Mouse (Mus musculus) MEL (cell line): ENCODE measurements around the gene Sohlh2. TPM values are rescaled to one million over a fixed set of nuclear protein-coding genes. Genes with fewer than 3 reads are reported as not detected.

Experiments used
- DNase-seq: peaks from one replicate; pipeline ENCODE4 v3.0.0; 2011; ENCODE audit warnings: low read depth, low spot score
- H3K27ac ChIP-seq: 2 replicates; pipeline ENCODE4 v1.5.1; 2012; ENCODE audit warnings: low read depth, mild to moderate bottlenecking, control low read depth, low read length, moderate library complexity; ENCODE audit not compliant: control insufficient read depth
- H3K27me3 ChIP-seq, 2 experiments: fragments of 150-350 bp in 1 of 2; sonication (generic) in 1 of 2; 2 replicates each; pipeline ENCODE4 v1.6.1; 2012; ENCODE audit warnings: low read length in 2 of 2, mild to moderate bottlenecking in 2 of 2, improper control_type of control experiment in 1 of 2, moderate library complexity in 1 of 2; ENCODE audit not compliant: insufficient read depth in 2 of 2, control insufficient read depth in 1 of 2
- H3K36me3 ChIP-seq, 2 experiments: 2 replicates each; pipeline ENCODE4 v1.6.1; 2012 to 2014; ENCODE audit warnings: low read length in 2 of 2, improper control_type of control experiment in 1 of 2, inconsistent platforms in 1 of 2, mild to moderate bottlenecking in 1 of 2; ENCODE audit not compliant: insufficient read depth in 2 of 2, control insufficient read depth in 1 of 2
- H3K4me1 ChIP-seq, 2 experiments: fragments of 150-350 bp in 1 of 2; sonication (generic) in 1 of 2; 2 replicates each; pipeline ENCODE4 v1.6.1; 2012; ENCODE audit warnings: low read length in 2 of 2, improper control_type of control experiment in 1 of 2, mild to moderate bottlenecking in 1 of 2; ENCODE audit not compliant: insufficient read depth in 2 of 2, control insufficient read depth in 1 of 2
- H3K4me3 ChIP-seq, 2 experiments: fragments of 150-350 bp in 1 of 2; sonication (generic) in 1 of 2; 2 replicates each; pipeline ENCODE4 v1.5.1; 2012; ENCODE audit warnings: low read depth in 2 of 2, low read length in 2 of 2, mild to moderate bottlenecking in 2 of 2, moderate library complexity in 2 of 2, control low read depth in 1 of 2, improper control_type of control experiment in 1 of 2; ENCODE audit not compliant: control insufficient read depth in 1 of 2, insufficient read depth in 1 of 2
- H3K79me2 ChIP-seq: 2 replicates; pipeline ENCODE4 v1.6.1; 2012; ENCODE audit warnings: mild to moderate bottlenecking, low read length, moderate library complexity; ENCODE audit not compliant: control insufficient read depth, poor library complexity, insufficient read depth
- H3K9ac ChIP-seq: 2 replicates; pipeline ENCODE4 v1.6.1; 2012; ENCODE audit warnings: low read depth, mild to moderate bottlenecking, control low read depth, low read length, moderate library complexity; ENCODE audit not compliant: control insufficient read depth, poor library complexity, severe bottlenecking
- H3K9me3 ChIP-seq: fragments of 150-350 bp; sonication (generic); replicated peaks from 2 replicates; pipeline ENCODE4 v1.6.1; 2012; ENCODE audit warnings: mild to moderate bottlenecking, low read length, improper control_type of control experiment, moderate library complexity; ENCODE audit not compliant: insufficient read depth
- E2F4 ChIP-seq: IDR thresholded peaks from 2 replicates; pipeline ENCODE4 v1.6.1; 2011; ENCODE audit warnings: low read depth, low read length, improper control_type of control experiment, borderline replicate concordance
- GABPA ChIP-seq: IDR thresholded peaks from 2 replicates; pipeline ENCODE4 v1.6.1; 2012; ENCODE audit warnings: low read depth, mild to moderate bottlenecking, inconsistent platforms, low read length, improper control_type of control experiment, moderate library complexity
- GATA1 ChIP-seq: IDR thresholded peaks from 2 replicates; pipeline ENCODE4 v1.6.1; 2011; ENCODE audit warnings: low read depth, low read length, improper control_type of control experiment
- KAT2A ChIP-seq: conservative IDR thresholded peaks from 2 replicates; pipeline ENCODE4 v1.6.1; 2012; ENCODE audit warnings: low read depth, low read length, improper control_type of control experiment, inconsistent platforms
- MAX ChIP-seq: IDR thresholded peaks from 2 replicates; pipeline ENCODE4 v1.6.1; 2011; ENCODE audit warnings: low read length, improper control_type of control experiment
- MAZ ChIP-seq: IDR thresholded peaks from 2 replicates; pipeline ENCODE4 v1.6.1; 2012; ENCODE audit warnings: low read depth, mild to moderate bottlenecking, inconsistent platforms, low read length, improper control_type of control experiment
- MEF2A ChIP-seq: IDR thresholded peaks from 2 replicates; pipeline ENCODE4 v1.6.1; 2014; ENCODE audit warnings: low read depth, mild to moderate bottlenecking, inconsistent platforms, low read length, improper control_type of control experiment; ENCODE audit not compliant: poor library complexity, insufficient replicate concordance, severe bottlenecking; ENCODE audit errors: extremely low read depth
- MYB ChIP-seq: IDR thresholded peaks from 2 replicates; pipeline ENCODE4 v1.6.1; 2011; ENCODE audit warnings: mild to moderate bottlenecking, low read depth, low read length, improper control_type of control experiment
- MYC ChIP-seq: IDR thresholded peaks from 2 replicates; pipeline ENCODE4 v1.6.1; 2011; ENCODE audit warnings: low read depth, mild to moderate bottlenecking, low read length, improper control_type of control experiment, moderate library complexity
- POLR2AphosphoS5 ChIP-seq: IDR thresholded peaks from 2 replicates; pipeline ENCODE4 v1.6.1; 2012; ENCODE audit warnings: low read depth, borderline replicate concordance, mild to moderate bottlenecking, inconsistent platforms, low read length, moderate library complexity, mixed read lengths
- RAD21 ChIP-seq: IDR thresholded peaks from 2 replicates; pipeline ENCODE4 v1.6.1; 2011; ENCODE audit warnings: mild to moderate bottlenecking, low read depth, low read length, improper control_type of control experiment
- RCOR1 ChIP-seq: IDR thresholded peaks from 2 replicates; pipeline ENCODE4 v1.6.1; 2012; ENCODE audit warnings: low read depth, mild to moderate bottlenecking, inconsistent platforms, low read length, improper control_type of control experiment
- SIN3A ChIP-seq: IDR thresholded peaks from 2 replicates; pipeline ENCODE4 v1.6.1; 2012; ENCODE audit warnings: low read length, improper control_type of control experiment, inconsistent platforms
- SMC3 ChIP-seq: IDR thresholded peaks from 2 replicates; pipeline ENCODE4 v1.6.1; 2011; ENCODE audit warnings: low read depth, low read length, improper control_type of control experiment
- TCF12 ChIP-seq: IDR thresholded peaks from 2 replicates; pipeline ENCODE4 v1.6.1; 2014; ENCODE audit warnings: low read depth, mild to moderate bottlenecking, inconsistent platforms, low read length, improper control_type of control experiment, moderate library complexity
- USF1 ChIP-seq: IDR thresholded peaks from 2 replicates; pipeline ENCODE4 v1.6.1; 2014; ENCODE audit warnings: low read depth, mild to moderate bottlenecking, inconsistent platforms, low read length, improper control_type of control experiment, moderate library complexity
- ZC3H11A ChIP-seq: IDR thresholded peaks from 2 replicates; pipeline ENCODE4 v1.6.1; 2012; ENCODE audit warnings: low read depth, mild to moderate bottlenecking, inconsistent platforms, low read length, improper control_type of control experiment
- ZMIZ1 ChIP-seq: IDR thresholded peaks from 2 replicates; pipeline ENCODE4 v1.6.1; 2012; ENCODE audit warnings: low read depth, mild to moderate bottlenecking, inconsistent platforms, low read length, improper control_type of control experiment, moderate library complexity
- polyA plus RNA-seq, 2 experiments: library from polyadenylated mRNA; stranded (reverse) in 1 of 2; unstranded in 1 of 2; fragments of >175 nt in 1 of 2; fragments of >200 nt in 1 of 2; gene quantifications; 2 replicates each; pipeline versions ENCODE4 v1.2.1 to v1.2.4; 2012; ENCODE audit warnings: low replicate concordance in 2 of 2, low read depth in 1 of 2; ENCODE audit not compliant: insufficient read length in 2 of 2, insufficient read depth in 1 of 2, missing spikeins in 1 of 2
- total RNA-seq: library from RNA; depleted of rRNA; stranded (reverse); fragments of 300-350 nt; gene quantifications from 2 replicates; pipeline ENCODE4 v1.2.3, GENCODE M21; 2012

The Sohlh2 gene
- total and polyA plus RNA-seq, 3 experiments: not detected

DNA sequence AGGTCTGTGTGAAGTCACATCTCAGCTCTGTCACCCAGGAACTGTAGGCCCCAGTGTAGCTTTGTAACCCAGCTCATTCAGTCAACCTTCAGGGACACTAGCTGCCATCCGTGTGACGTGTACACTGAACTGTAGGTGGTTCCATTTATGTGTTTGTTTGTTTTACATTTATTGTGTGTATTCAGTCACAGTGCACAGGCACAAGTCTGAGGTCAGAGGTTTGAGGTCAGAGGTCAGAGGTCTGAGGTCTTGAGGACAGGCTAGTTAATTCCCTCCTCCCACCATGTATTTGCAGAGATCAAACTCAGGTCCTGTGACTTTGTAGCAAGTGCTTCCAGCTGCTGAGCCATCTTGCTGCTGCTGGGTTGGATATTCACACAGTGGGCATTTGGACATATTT, 40.4 kb upstream of the Sohlh2 start:
- H3K27ac ChIP-seq: no peak overlapping the region
- H3K36me3 ChIP-seq: no peaks in the 10 kb centered on the region
- no peaks in the 10 kb centered on the region for H3K79me2 ChIP-seq
- no peaks in the 10 kb centered on the region for H3K27me3 ChIP-seq
- no peak overlapping the region for H3K9ac ChIP-seq
- no peak for TF ChIP-seq ZC3H11A
- TF ChIP-seq MYB: no peak
- no peak for TF ChIP-seq USF1
- no peak for TF ChIP-seq TCF12
- no peak for TF ChIP-seq GABPA
- no peak for TF ChIP-seq SMC3
- no peak for TF ChIP-seq POLR2AphosphoS5
- TF ChIP-seq, all 39 proteins: peak for 0
- Histone ChIP-seq H3K9me3 (no peaks in the 10 kb centered on the region), H3K4me3 (no peak overlapping the region), H3K4me1 (no peaks in the 10 kb centered on the region)
- no peak for DNase-seq

GRCm38 (mm10) chr3:55144916-55145315, 36.9 kb upstream of the Sohlh2 start:
- Histone ChIP-seq H3K79me2 (no peaks in the 10 kb centered on the region), H3K4me1 (no peaks in the 10 kb centered on the region), H3K4me3 (no peak overlapping the region), H3K36me3 (no peaks in the 10 kb centered on the region), H3K9me3 (no peaks in the 10 kb centered on the region), H3K27me3 (no peaks in the 10 kb centered on the region), H3K9ac (no peak overlapping the region), H3K27ac (no peak overlapping the region)
- no peak for DNase-seq
- TF ChIP-seq MYB (no peak), KAT2A (no peak), RCOR1 (no peak), SIN3A (no peak), MAX (no peak), ZMIZ1 (no peak), USF1 (no peak), GABPA (no peak), MAZ (no peak), MEF2A (no peak), E2F4 (no peak), RAD21 (no peak), GATA1 (no peak), MYC (no peak)
